Mouse (Mus musculus) ES-Bruce4 (cell line): ENCODE data around the gene Zfp281. TPM values are rescaled to one million over a fixed set of nuclear protein-coding genes. Genes with fewer than 3 reads are reported as not detected.

Experiments used
- H3K27ac ChIP-seq: 2 replicates; pipeline ENCODE4 v1.5.1; 2012; ENCODE audit warnings: low read length, inconsistent platforms; ENCODE audit not compliant: insufficient read depth
- H3K27me3 ChIP-seq: 2 replicates; pipeline ENCODE4 v1.6.1; 2012; ENCODE audit warnings: mild to moderate bottlenecking, low read length, inconsistent platforms; ENCODE audit not compliant: control insufficient read depth, poor library complexity, insufficient read depth, severe bottlenecking
- H3K36me3 ChIP-seq: 2 replicates; pipeline ENCODE4 v1.6.1; 2012; ENCODE audit warnings: inconsistent platforms, mild to moderate bottlenecking, low read length, moderate library complexity; ENCODE audit not compliant: control insufficient read depth, poor library complexity, insufficient read depth, severe bottlenecking
- H3K4me1 ChIP-seq: one replicate; pipeline ENCODE4 v1.8.1; 2011; ENCODE audit warnings: low read length; ENCODE audit not compliant: control insufficient read depth, insufficient read depth
- H3K4me3 ChIP-seq: 2 replicates; pipeline ENCODE4 v1.5.1; 2011; ENCODE audit warnings: low read depth, mild to moderate bottlenecking, low read length
- H3K9ac ChIP-seq: 2 replicates; pipeline ENCODE4 v1.6.1; 2012; ENCODE audit warnings: low read depth, mild to moderate bottlenecking, inconsistent platforms; ENCODE audit not compliant: poor library complexity, severe bottlenecking
- H3K9me3 ChIP-seq: replicated peaks from 2 replicates; pipeline ENCODE4 v1.6.1; 2012; ENCODE audit warnings: mild to moderate bottlenecking, low read length, inconsistent platforms; ENCODE audit not compliant: control insufficient read depth, poor library complexity, insufficient read depth, severe bottlenecking
- CTCF ChIP-seq: IDR thresholded peaks from one replicate; pipeline ENCODE4 v1.8.1; 2011; ENCODE audit warnings: low read depth, low read length
- EP300 ChIP-seq: IDR thresholded peaks from 2 replicates; pipeline ENCODE4 v1.6.1; 2011; ENCODE audit warnings: low read depth, low read length; ENCODE audit not compliant: insufficient read depth
- POLR2A ChIP-seq: IDR thresholded peaks from one replicate; pipeline ENCODE4 v1.8.1; 2011; ENCODE audit warnings: low read length; ENCODE audit not compliant: insufficient read depth
- polyA plus RNA-seq: library from polyadenylated mRNA; stranded (reverse); fragments of >200 nt; gene quantifications from 2 replicates; pipeline ENCODE4 v1.2.4, GENCODE M21; 2011; ENCODE audit warnings: low read depth; ENCODE audit not compliant: missing spikeins, insufficient read depth, insufficient read length

The Zfp281 gene
- polyA plus RNA-seq, 1 experiment, result 98.1 TPM

DNA sequence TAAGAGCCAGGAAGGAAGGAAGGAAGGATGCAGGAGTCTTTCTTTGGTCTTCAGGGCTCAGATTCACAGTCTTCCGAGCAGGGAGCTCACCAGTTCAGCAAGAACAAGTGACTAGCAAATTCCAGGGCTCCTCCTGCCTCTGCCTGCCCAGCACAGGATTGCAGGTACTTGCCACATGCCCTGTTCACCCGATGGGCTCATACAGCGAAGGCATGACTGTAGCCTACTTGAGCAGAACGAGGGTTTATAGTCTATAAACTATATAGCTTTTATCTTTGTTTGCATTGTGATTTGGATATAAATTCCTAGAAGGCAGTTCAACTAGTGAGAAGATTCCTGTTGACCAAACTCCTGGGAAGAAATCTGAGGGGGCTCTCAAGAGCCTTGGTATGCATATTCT lies 18.4 kb upstream of the Zfp281 start:
- Histone ChIP-seq H3K9me3 (no peaks in the 10 kb centered on the region), H3K27ac (no peak overlapping the region), H3K9ac (no peak overlapping the region), H3K36me3 (no peaks in the 10 kb centered on the region), H3K27me3 (no peaks in the 10 kb centered on the region), H3K4me1 (no peaks in the 10 kb centered on the region), H3K4me3 (no peak overlapping the region)
- TF ChIP-seq CTCF, result no peak

DNA sequence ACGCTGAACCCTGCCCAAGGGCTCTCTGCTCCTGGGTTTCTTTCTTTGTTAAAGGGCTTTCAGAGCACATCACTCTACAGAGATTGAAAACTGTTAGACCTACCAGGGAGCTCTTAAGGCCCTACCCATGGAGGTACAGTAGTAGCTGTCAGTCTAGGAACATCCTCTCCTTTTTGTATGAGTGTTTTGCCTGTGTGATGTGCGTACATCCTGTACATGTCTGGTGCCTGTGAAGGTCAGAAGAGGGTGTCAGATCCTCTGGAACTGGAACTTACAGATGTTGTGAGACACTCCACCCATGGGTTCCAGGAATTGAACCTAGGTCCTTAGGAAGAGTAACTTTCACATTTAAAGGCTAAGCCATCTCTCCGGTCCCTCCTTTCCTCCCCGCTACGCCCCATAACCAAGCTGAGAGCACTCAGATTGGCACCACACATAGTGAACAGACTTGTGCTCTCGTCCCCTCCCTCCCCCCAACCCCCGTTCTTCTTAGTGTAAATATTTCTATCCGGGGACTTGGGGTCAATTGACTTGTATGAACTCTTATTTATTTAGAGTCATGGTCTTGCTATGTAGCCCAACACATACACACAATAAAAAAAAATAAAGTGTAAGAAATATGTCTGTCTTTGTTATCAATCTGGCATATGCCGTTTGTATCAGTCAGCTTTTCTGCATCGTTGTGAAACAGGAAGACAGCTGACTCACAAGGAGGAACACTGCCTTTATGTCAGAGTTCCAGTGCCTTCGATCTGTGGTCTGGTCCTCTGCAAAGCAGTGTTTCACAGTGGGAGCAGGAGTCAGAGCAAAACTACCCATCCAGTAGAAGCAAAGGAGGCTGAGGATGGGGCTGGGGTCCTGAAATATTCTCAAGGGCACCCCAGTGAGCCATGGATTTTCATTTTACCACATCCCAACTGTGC lies 16.1 kb upstream of the Zfp281 start:
- H3K9me3 ChIP-seq, result no peaks in the 10 kb centered on the region
- H3K36me3 ChIP-seq, result no peaks in the 10 kb centered on the region
- TF ChIP-seq EP300, result no peak
- H3K9ac ChIP-seq, result no peak overlapping the region
- H3K4me1 ChIP-seq, result peaks cover 1% of the 10 kb centered on the region
- H3K27ac ChIP-seq, result no peak overlapping the region
- no peak overlapping the region for H3K4me3 ChIP-seq
- no peaks in the 10 kb centered on the region for H3K27me3 ChIP-seq

DNA sequence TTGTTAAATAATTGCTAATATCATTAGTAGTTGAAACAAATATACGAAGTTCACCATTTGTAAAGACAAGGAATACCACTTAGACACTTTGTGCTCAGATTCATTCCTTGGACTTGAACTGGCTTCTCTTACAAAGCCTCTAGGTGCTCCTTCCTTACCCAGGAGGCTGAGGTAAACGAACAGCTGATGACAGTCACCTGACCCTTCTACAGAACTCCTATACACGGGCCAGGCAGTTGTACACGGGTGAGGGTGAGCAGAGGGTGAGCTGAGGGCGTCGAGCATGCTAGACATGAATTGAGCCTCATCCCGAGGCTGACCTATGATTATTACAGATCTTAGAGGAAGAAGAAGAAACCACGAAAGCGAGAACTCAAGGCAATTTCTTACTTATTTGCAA lies 12.9 kb upstream of the Zfp281 start:
- Histone ChIP-seq H3K4me3 (no peak overlapping the region), H3K27ac (no peak overlapping the region), H3K9me3 (no peaks in the 10 kb centered on the region), H3K36me3 (peaks cover 3% of the 10 kb centered on the region), H3K9ac (no peak overlapping the region), H3K4me1 (peaks cover 1% of the 10 kb centered on the region), H3K27me3 (no peaks in the 10 kb centered on the region)
- no peak for TF ChIP-seq CTCF
- no peak for TF ChIP-seq EP300
- TF ChIP-seq POLR2A, result no peak

DNA sequence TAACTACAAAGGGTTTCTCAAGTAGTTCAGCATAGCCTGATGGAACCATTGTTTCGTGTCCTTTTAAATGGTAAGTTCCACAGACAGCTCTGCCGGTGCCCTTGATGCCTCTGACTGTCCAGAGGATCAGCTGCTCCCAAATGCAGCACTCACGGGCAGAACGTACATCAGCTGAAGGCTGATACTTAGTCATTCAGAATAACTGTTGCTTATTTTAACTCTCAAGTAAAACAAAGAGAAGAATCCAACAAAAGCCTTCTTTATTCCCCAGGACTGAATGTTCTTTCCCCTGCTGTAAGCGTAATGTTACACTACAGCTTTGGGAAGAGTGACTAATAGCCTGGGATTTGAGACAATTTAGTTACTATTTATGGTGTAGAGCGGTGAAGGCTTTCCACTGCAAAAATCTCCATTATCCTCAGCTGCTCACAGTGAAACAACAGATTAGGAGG lies 11.4 kb upstream of the Zfp281 start:
- H3K36me3 ChIP-seq, result peaks cover 3% of the 10 kb centered on the region
- TF ChIP-seq EP300 (peak; percentile 68; the same call in 1 of the 2 replicates), CTCF (no peak), POLR2A (no peak)
- no peaks in the 10 kb centered on the region for H3K9me3 ChIP-seq
- no peak overlapping the region for H3K9ac ChIP-seq
- H3K27me3 ChIP-seq, result no peaks in the 10 kb centered on the region
- peaks cover 1% of the 10 kb centered on the region for H3K4me1 ChIP-seq
- no peak overlapping the region for H3K4me3 ChIP-seq
- peak overlapping the region; percentile 63 for H3K27ac ChIP-seq

DNA sequence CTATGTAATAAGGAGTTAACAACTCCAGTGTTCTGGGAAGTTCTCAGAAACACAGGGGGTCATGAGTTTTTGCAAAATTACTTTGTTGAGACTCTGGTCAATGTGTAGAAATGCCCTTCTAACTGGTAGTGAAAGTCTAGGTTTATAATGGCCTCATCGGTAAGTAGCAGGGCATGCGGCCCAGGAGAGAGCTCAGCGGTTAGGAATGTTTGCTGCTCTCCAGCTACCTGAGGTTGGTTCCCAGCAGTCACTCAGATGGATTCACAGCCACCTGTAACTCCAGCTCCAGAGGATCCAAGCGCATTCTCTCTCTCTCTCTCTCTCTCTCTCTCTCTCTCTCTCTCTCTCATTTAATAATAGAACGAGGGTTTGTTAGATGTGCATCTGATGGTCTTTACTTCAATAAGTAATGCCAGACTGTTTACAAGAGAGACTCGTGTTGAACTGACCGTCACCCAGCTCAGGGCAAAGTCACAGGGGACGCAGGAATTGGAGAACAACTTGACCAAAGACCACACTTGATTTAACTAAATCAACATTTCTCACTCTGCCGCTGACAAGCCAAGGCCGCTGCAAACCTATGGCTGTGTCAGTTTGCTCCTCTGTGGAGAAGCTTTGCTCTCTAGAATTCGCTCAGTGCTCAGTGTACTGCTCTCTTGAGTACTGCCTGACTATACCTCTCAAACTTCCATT lies 9.8 kb upstream of the Zfp281 start:
- no peak overlapping the region for H3K27ac ChIP-seq
- H3K4me1 ChIP-seq, result peaks cover 1% of the 10 kb centered on the region
- no peak overlapping the region for H3K9ac ChIP-seq
- peaks cover 3% of the 10 kb centered on the region for H3K36me3 ChIP-seq
- no peak for TF ChIP-seq EP300
- H3K4me3 ChIP-seq, result no peak overlapping the region
- H3K9me3 ChIP-seq, result no peaks in the 10 kb centered on the region
- H3K27me3 ChIP-seq, result no peaks in the 10 kb centered on the region

DNA sequence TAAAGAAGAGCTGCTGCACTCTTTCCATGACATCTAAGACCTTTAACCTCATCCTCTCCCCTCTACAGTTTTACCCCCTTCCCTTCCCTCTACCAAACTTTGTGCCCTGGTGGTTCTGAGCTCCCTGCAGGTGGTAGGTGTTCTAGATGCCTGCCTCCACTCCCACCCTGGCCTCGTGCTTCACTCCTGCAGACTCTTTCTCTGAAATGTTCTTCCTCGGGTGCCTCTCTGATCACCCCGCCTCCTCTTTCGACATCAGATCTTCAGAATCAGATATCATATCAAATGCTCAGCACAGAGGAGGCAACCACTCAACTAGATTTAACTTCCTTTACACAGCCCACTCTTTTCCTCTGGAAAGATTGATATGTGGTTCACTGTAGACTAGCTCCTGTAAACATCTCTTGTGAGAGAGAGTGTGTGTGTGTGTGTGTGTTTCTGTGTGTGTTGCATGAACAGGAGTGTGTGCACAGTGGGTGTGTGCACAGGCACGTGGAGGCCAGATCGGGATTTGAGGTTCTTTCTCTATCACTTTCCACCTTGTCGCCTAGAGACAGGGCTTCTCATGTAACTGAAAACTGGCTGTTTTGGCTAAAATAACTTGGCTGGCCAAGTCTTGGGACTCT lies 7.4 kb upstream of the Zfp281 start:
- no peak overlapping the region for H3K9ac ChIP-seq
- no peak overlapping the region for H3K27ac ChIP-seq
- H3K4me1 ChIP-seq, result peaks cover 1% of the 10 kb centered on the region
- TF ChIP-seq POLR2A, result no peak
- TF ChIP-seq CTCF, result no peak
- TF ChIP-seq EP300, result no peak
- no peaks in the 10 kb centered on the region for H3K27me3 ChIP-seq
- no peaks in the 10 kb centered on the region for H3K9me3 ChIP-seq
- H3K4me3 ChIP-seq, result no peak overlapping the region
- peaks cover 3% of the 10 kb centered on the region for H3K36me3 ChIP-seq
